Mouse (Mus musculus) forebrain, embryonic 12.5 days (tissue): ENCODE data around the gene Pigp. TPM values are rescaled to one million over a fixed set of nuclear protein-coding genes. Genes with fewer than 3 reads are reported as not detected.

ENCODE experiments used
- ATAC-seq: fragments of 200-750 bp; cut with Nextera tagmentation; 2 replicates; pipeline ENCODE4 v1.8.0; 2017; ENCODE audit warnings: moderate TSS enrichment; ENCODE audit not compliant: low FRiP score
- H3K27ac ChIP-seq: fragments of 300-500 bp; sonication (generic); 2 replicates; pipeline ENCODE4 v1.5.1; 2016; ENCODE audit warnings: mild to moderate bottlenecking
- H3K27me3 ChIP-seq: fragments of 300-500 bp; sonication (generic); 2 replicates; pipeline ENCODE4 v1.6.1; 2016; ENCODE audit warnings: mild to moderate bottlenecking
- H3K36me3 ChIP-seq: fragments of 300-500 bp; sonication (generic); replicated peaks from 2 replicates; pipeline ENCODE4 v1.6.1; 2016; ENCODE audit warnings: mild to moderate bottlenecking
- H3K4me1 ChIP-seq: fragments of 300-500 bp; sonication (generic); 2 replicates; pipeline ENCODE4 v1.6.1; 2016
- H3K4me2 ChIP-seq: fragments of 300-500 bp; sonication (generic); 2 replicates; pipeline ENCODE4 v1.6.1; 2016; ENCODE audit warnings: mild to moderate bottlenecking, moderate library complexity
- H3K4me3 ChIP-seq: fragments of 300-500 bp; sonication (generic); replicated peaks from 2 replicates; pipeline ENCODE4 v1.5.1; 2016; ENCODE audit warnings: mild to moderate bottlenecking
- H3K9ac ChIP-seq: fragments of 300-500 bp; sonication (generic); 2 replicates; pipeline ENCODE4 v1.6.1; 2016; ENCODE audit warnings: mild to moderate bottlenecking
- H3K9me3 ChIP-seq: fragments of 300-500 bp; sonication (generic); 2 replicates; pipeline ENCODE4 v1.6.1; 2016
- WGBS: fragments of 180-500 bp; shearing (Covaris S2); methylation state at CpG from one replicate; pipeline ENCODE4 v1.1.7; 2016; 5-methylcytosine and 5-hydroxymethylcytosine counted together
- polyA plus RNA-seq: library from polyadenylated mRNA; unstranded; fragments of >200 nt; fragmentation: Nextera tagmentation; extraction: Ambion mirVana; gene quantifications from 2 replicates; pipeline ENCODE4 v1.2.1, GENCODE M21; 2016

The Pigp gene
- polyA plus RNA-seq, 1 experiment from 2014 or later = 110 TPM

DNA sequence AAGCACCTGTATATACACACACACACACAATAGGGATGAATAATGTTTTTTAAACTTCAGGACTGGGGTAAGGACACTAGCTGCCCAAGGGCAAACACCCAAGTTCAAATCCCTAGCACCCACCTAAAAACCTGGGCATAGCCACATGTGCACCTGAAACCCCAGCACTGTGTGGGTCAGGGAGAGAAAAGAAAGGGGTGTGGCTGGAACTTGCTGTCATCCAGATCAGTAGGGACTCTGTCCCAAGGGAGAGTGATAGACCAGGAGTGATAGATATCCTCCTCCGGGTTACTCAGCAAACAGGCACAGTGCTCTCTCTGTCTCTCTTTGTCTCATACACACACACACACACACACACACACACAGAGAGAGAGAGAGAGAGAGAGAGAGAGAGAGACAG lies 60.2 kb downstream of the Pigp start:
- peaks cover 12% of the 10 kb centered on the region for H3K4me1 ChIP-seq
- H3K4me2 ChIP-seq = peak overlapping the region; percentile 62; the same call in 1 of the 2 replicates
- WGBS = 79% methylated on average over 1 of the region's 1 CpGs
- H3K36me3 ChIP-seq = no peaks in the 10 kb centered on the region
- peaks cover 4% of the 10 kb centered on the region; the same call in 1 of the 2 replicates for H3K27me3 ChIP-seq
- no peak for ATAC-seq
- H3K4me3 ChIP-seq = 0 out of 2 replicates have a peak overlapping the region, but pooled peaks have one; percentile 14
- H3K9me3 ChIP-seq = no peaks in the 10 kb centered on the region
- H3K27ac ChIP-seq = no peak overlapping the region
- peak overlapping the region; percentile 42 for H3K9ac ChIP-seq

DNA sequence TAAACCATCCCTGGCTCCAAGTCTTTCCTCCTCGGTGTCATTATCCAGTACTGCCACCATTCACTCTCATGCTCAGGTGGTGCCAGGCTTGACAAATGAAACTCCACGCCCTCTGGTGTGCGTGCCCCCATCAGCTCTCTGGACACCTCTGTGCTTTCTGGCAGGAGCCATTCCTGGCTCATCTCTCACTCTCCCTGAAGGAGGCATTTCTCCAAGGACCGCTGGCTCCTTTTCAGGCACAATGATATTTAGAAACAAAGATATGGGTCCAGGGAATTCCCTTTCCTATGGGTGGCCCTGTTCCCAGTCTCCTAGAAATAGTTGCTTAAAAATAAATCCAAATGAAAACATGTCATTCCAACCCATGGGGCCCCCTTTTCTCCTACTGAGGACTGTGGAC lies 62.6 kb downstream of the Pigp start:
- ATAC-seq = no peak
- Histone ChIP-seq H3K9me3 (no peaks in the 10 kb centered on the region), H3K27me3 (peaks cover 4% of the 10 kb centered on the region; the same call in 1 of the 2 replicates), H3K9ac (no peak overlapping the region), H3K36me3 (0 out of 2 replicates have a peak, but pooled peaks cover 4% of the 10 kb centered on the region), H3K4me3 (no peak overlapping the region), H3K27ac (no peak overlapping the region), H3K4me1 (peaks cover 12% of the 10 kb centered on the region), H3K4me2 (no peak overlapping the region)
- WGBS = 95% methylated on average over 4 of the region's 4 CpGs

Other genes starting within 250 kb of the Pigp start
- gene Hlcs, start 58.3 kb downstream of the Pigp start, polyA plus RNA-seq = 13.1 and 13.6 TPM in 2 replicates
- gene Ripply3, start 43.4 kb downstream of the Pigp start, polyA plus RNA-seq = 3.3 and 4.2 TPM in 2 replicates
- 593 and 634 TPM in 2 replicates for gene Ttc3, start 1.2 kb downstream of the Pigp start, polyA plus RNA-seq
- 53.3 and 55.6 TPM in 2 replicates for gene Vps26c, start 155.0 kb upstream of the Pigp start, polyA plus RNA-seq
- 12.0 and 12.8 TPM in 2 replicates for gene Dyrk1a, start 198.2 kb upstream of the Pigp start, polyA plus RNA-seq